Mouse (Mus musculus): ENCODE results near the gene Ppp2r2c. TPM values are rescaled to one million over a fixed set of nuclear protein-coding genes. Genes with fewer than 3 reads are reported as not detected.

Gene Ppp2r2c
- polyA plus RNA-seq, 1 experiment from 2014 or later = 72.9 TPM

DNA sequence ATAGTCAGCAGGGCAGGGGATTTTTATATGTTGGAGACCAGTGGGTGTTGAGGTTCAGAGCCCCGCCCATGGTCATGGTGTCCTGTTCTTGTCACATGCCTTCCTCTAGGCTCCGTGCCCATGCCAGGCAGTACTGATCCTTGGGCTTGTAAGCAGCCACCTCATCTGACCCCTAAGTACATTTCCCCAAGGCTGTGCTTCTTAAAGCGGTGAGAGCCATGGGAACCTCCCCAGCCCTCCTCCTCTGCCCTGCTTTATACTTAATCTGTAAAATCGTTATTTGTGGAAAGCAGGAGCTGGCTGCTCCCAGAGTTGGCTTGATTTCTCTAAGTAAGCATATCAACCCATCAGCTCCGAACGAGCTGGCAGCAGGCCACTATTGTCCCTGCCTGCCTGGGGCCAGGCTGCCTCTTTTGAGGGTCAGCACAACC, 31.9 kb downstream of the Ppp2r2c start:
- peaks cover 53% of the 10 kb centered on the region for H3K4me1 ChIP-seq
- ATAC-seq (ENCODE audit: low FRiP score) = no peak
- H3K36me3 ChIP-seq = no peaks in the 10 kb centered on the region
- H3K4me3 ChIP-seq (replicated peaks) = no peak overlapping the region
- H3K4me2 ChIP-seq = no peak overlapping the region
- no peak overlapping the region for H3K9ac ChIP-seq (replicated peaks)
- H3K9me3 ChIP-seq (replicated peaks) = no peaks in the 10 kb centered on the region
- H3K27me3 ChIP-seq (replicated peaks) = no peaks in the 10 kb centered on the region
- peak overlapping the region; percentile 54 for H3K27ac ChIP-seq (replicated peaks)
- 41% methylated on average over 6 of the region's 6 CpGs for WGBS

- Histone ChIP-seq H3K4me1 (peaks cover 50% of the 10 kb centered on the region), H3K4me3 (replicated peaks) (no peak overlapping the region), H3K27ac (replicated peaks) (no peak overlapping the region), H3K9ac (replicated peaks) (no peak overlapping the region), H3K36me3 (no peaks in the 10 kb centered on the region), H3K27me3 (replicated peaks) (no peaks in the 10 kb centered on the region), H3K9me3 (replicated peaks) (no peaks in the 10 kb centered on the region), H3K4me2 (no peak overlapping the region)
- 86% methylated on average over 2 of the region's 2 CpGs for WGBS
- ATAC-seq (ENCODE audit: low FRiP score) = no peak
Observed at GRCm38 (mm10) chr5:36902807-36903206, 34.5 kb downstream of the Ppp2r2c start.

DNA sequence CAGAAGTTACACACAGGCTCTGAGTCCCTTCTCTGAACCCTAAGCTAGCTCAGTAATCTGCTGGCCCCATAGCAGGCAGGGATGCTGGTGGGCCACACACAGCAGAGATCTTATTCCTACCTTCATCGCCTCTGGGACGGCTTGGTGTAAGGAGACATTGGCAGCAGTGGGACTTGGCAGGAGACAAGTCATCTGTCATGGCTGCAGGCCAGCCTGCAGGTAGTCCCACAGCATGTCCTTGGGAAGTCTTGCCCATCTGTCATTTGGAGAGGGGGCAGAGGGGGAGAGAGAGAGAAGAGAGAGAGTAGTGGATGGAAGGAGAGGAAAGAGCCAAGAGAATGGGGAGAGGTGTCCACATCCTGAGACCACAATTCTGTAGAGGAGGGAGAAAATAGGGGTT, 35.8 kb downstream of the Ppp2r2c start:
- no peaks in the 10 kb centered on the region for H3K27me3 ChIP-seq (replicated peaks)
- no peak overlapping the region for H3K4me3 ChIP-seq (replicated peaks)
- H3K9ac ChIP-seq (replicated peaks) = no peak overlapping the region
- ATAC-seq (ENCODE audit: low FRiP score) = no peak
- no peak overlapping the region for H3K27ac ChIP-seq (replicated peaks)
- WGBS = 67% methylated on average over 2 of the region's 2 CpGs
- H3K9me3 ChIP-seq (replicated peaks) = no peaks in the 10 kb centered on the region
- peaks cover 46% of the 10 kb centered on the region for H3K4me1 ChIP-seq
- H3K4me2 ChIP-seq = no peak overlapping the region
- no peaks in the 10 kb centered on the region for H3K36me3 ChIP-seq

GRCm38 (mm10) chr5:36904703-36905102, 36.4 kb downstream of the Ppp2r2c start:
- H3K4me3 ChIP-seq (replicated peaks) = no peak overlapping the region
- H3K27me3 ChIP-seq (replicated peaks) = no peaks in the 10 kb centered on the region
- ATAC-seq (ENCODE audit: low FRiP score) = no peak
- 89% methylated on average over 9 of the region's 9 CpGs for WGBS
- no peaks in the 10 kb centered on the region for H3K36me3 ChIP-seq
- H3K27ac ChIP-seq (replicated peaks) = no peak overlapping the region
- H3K4me2 ChIP-seq = no peak overlapping the region
- no peak overlapping the region for H3K9ac ChIP-seq (replicated peaks)
- H3K4me1 ChIP-seq = peaks cover 41% of the 10 kb centered on the region
- no peaks in the 10 kb centered on the region for H3K9me3 ChIP-seq (replicated peaks)

- H3K9me3 ChIP-seq (replicated peaks) = no peaks in the 10 kb centered on the region
- no peak overlapping the region for H3K4me2 ChIP-seq
- H3K9ac ChIP-seq (replicated peaks) = no peak overlapping the region
- H3K4me3 ChIP-seq (replicated peaks) = no peak overlapping the region
- ATAC-seq (ENCODE audit: low FRiP score) = no peak
- H3K27ac ChIP-seq (replicated peaks) = no peak overlapping the region
- H3K36me3 ChIP-seq = no peaks in the 10 kb centered on the region
- H3K27me3 ChIP-seq (replicated peaks) = no peaks in the 10 kb centered on the region
- WGBS = 72% methylated on average over 8 of the region's 8 CpGs
- H3K4me1 ChIP-seq = peaks cover 36% of the 10 kb centered on the region
Observed at GRCm38 (mm10) chr5:36905216-36905615, 36.9 kb downstream of the Ppp2r2c start.

- peaks cover 53% of the 10 kb centered on the region for H3K4me1 ChIP-seq
- whole genome bisulfite sequencing = 12% methylated on average over 10 of the region's 10 CpGs
- H3K4me3 ChIP-seq (replicated peaks) = no peak overlapping the region
- H3K27ac ChIP-seq (replicated peaks) = 0 out of 2 replicates have a peak overlapping the region, but pooled peaks have one; percentile 41
- H3K9ac ChIP-seq (replicated peaks) = no peak overlapping the region
- H3K4me2 ChIP-seq = no peak overlapping the region
- ATAC-seq (ENCODE audit: low FRiP score) = no peak
- no peaks in the 10 kb centered on the region for H3K27me3 ChIP-seq (replicated peaks)
- H3K9me3 ChIP-seq (replicated peaks) = no peaks in the 10 kb centered on the region
- no peaks in the 10 kb centered on the region for H3K36me3 ChIP-seq
Observed at GRCm38 (mm10) chr5:36907695-36908094, 39.4 kb downstream of the Ppp2r2c start.

- 88% methylated on average over 21 of the region's 21 CpGs for WGBS
Observed at GRCm38 (mm10) chr5:36909545-36909944, 41.2 kb downstream of the Ppp2r2c start.

DNA sequence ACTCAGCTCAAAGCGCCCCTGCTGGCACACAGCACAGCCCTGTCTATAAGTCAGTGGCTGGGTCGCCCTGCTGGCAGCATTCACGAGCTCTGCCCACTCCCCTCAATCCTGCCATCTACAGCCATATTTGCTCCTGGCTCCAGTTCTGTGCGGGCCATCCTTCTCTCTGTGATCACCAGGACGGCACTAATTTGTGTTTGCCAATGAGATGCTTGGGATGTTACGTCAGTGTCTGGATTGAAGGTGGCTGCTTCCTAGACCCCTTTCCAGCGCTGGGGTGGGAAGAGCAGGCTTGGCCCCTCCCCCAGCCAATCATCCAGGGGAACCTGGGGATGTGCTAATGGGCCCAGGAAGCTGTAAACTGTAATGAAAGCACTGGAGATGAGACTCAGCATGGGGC, 42.7 kb downstream of the Ppp2r2c start:
- Histone ChIP-seq H3K4me1 (peaks cover 45% of the 10 kb centered on the region), H3K36me3 (no peaks in the 10 kb centered on the region), H3K9ac (replicated peaks) (no peak overlapping the region), H3K27ac (replicated peaks) (peak overlapping the region; percentile 51; the same call in 1 of the 2 replicates), H3K27me3 (replicated peaks) (no peaks in the 10 kb centered on the region), H3K4me2 (no peak overlapping the region), H3K4me3 (replicated peaks) (no peak overlapping the region), H3K9me3 (replicated peaks) (no peaks in the 10 kb centered on the region)
- ATAC-seq (ENCODE audit: low FRiP score) = peak; percentile 68
- 6% methylated on average over 7 of the region's 7 CpGs for WGBS

More at GRCm38 (mm10) chr5:36909545-36909944, 41.2 kb downstream of the Ppp2r2c start:
- H3K4me3 ChIP-seq (replicated peaks) = no peak overlapping the region
- no peak overlapping the region for H3K4me2 ChIP-seq
- H3K27ac ChIP-seq (replicated peaks) = no peak overlapping the region
- H3K4me1 ChIP-seq = peaks cover 51% of the 10 kb centered on the region
- no peak overlapping the region for H3K9ac ChIP-seq (replicated peaks)
- ATAC-seq (ENCODE audit: low FRiP score) = no peak
- H3K36me3 ChIP-seq = no peaks in the 10 kb centered on the region
- H3K27me3 ChIP-seq (replicated peaks) = no peaks in the 10 kb centered on the region
- H3K9me3 ChIP-seq (replicated peaks) = no peaks in the 10 kb centered on the region

- no peak overlapping the region for H3K4me2 ChIP-seq
- H3K4me3 ChIP-seq (replicated peaks) = no peak overlapping the region
Observed at GRCm38 (mm10) chr5:36911759-36912352, 43.5 kb downstream of the Ppp2r2c start.

GRCm38 (mm10) chr5:36912602-36913310, 44.4 kb downstream of the Ppp2r2c start:
- Histone ChIP-seq H3K4me1 (peaks cover 38% of the 10 kb centered on the region), H3K36me3 (no peaks in the 10 kb centered on the region), H3K9me3 (replicated peaks) (no peaks in the 10 kb centered on the region), H3K4me2 (no peak overlapping the region), H3K9ac (replicated peaks) (no peak overlapping the region), H3K27me3 (replicated peaks) (no peaks in the 10 kb centered on the region), H3K27ac (replicated peaks) (no peak overlapping the region), H3K4me3 (replicated peaks) (no peak overlapping the region)
- 49% methylated on average over 14 of the region's 14 CpGs for WGBS
- ATAC-seq (ENCODE audit: low FRiP score) = no peak; the same call in 1 of the 2 replicates

More at GRCm38 (mm10) chr5:36911759-36912352, 43.5 kb downstream of the Ppp2r2c start:
- Histone ChIP-seq H3K4me1 (peaks cover 44% of the 10 kb centered on the region), H3K9ac (replicated peaks) (no peak overlapping the region), H3K36me3 (no peaks in the 10 kb centered on the region), H3K9me3 (replicated peaks) (no peaks in the 10 kb centered on the region), H3K27me3 (replicated peaks) (no peaks in the 10 kb centered on the region), H3K27ac (replicated peaks) (peak overlapping the region; percentile 41; the same call in 1 of the 2 replicates)
- ATAC-seq (ENCODE audit: low FRiP score) = no peak
- WGBS = 69% methylated on average over 11 of the region's 11 CpGs

- 80% methylated on average over 3 of the region's 3 CpGs for WGBS
- H3K27ac ChIP-seq (replicated peaks) = no peak overlapping the region
- no peak for ATAC-seq (ENCODE audit: low FRiP score)
Observed at GRCm38 (mm10) chr5:36915256-36915655, 46.9 kb downstream of the Ppp2r2c start.

DNA sequence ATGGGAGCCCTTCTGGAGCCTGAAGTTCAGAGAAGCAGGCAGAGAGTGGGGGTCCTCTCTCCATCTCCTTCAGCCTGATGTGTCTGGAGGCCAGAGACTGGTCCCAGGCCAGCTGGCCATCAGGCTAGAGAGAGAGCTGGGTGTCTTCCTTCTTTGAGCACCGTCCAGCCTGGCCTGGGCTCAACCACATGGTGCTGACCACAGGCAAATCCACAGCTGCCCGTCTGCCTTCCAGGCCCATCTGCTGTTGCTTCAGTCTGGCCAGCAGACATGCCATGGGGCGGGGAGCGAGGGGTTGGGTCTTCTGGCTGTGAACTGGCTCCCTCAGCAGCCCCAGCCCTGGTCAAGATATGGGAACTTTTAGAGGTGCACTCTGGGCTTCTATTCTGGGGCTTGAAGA, 48.3 kb downstream of the Ppp2r2c start:
- Histone ChIP-seq H3K4me2 (no peak overlapping the region), H3K9me3 (replicated peaks) (no peaks in the 10 kb centered on the region), H3K27me3 (replicated peaks) (no peaks in the 10 kb centered on the region), H3K36me3 (no peaks in the 10 kb centered on the region), H3K27ac (replicated peaks) (no peak overlapping the region), H3K4me3 (replicated peaks) (no peak overlapping the region), H3K9ac (replicated peaks) (no peak overlapping the region), H3K4me1 (peaks cover 50% of the 10 kb centered on the region)
- 89% methylated on average over 4 of the region's 4 CpGs for WGBS
- no peak for ATAC-seq (ENCODE audit: low FRiP score)

More at GRCm38 (mm10) chr5:36915256-36915655, 46.9 kb downstream of the Ppp2r2c start:
- H3K4me3 ChIP-seq (replicated peaks) = no peak overlapping the region
- no peaks in the 10 kb centered on the region for H3K9me3 ChIP-seq (replicated peaks)
- no peaks in the 10 kb centered on the region for H3K36me3 ChIP-seq
- H3K9ac ChIP-seq (replicated peaks) = no peak overlapping the region
- H3K4me1 ChIP-seq = peaks cover 53% of the 10 kb centered on the region
- H3K27me3 ChIP-seq (replicated peaks) = no peaks in the 10 kb centered on the region
- no peak overlapping the region for H3K4me2 ChIP-seq

All from neural tube, embryonic 15.5 days (tissue).